Comparison of ENCODE assay signal across 8 mouse cellular contexts in the genomic region with DNA sequence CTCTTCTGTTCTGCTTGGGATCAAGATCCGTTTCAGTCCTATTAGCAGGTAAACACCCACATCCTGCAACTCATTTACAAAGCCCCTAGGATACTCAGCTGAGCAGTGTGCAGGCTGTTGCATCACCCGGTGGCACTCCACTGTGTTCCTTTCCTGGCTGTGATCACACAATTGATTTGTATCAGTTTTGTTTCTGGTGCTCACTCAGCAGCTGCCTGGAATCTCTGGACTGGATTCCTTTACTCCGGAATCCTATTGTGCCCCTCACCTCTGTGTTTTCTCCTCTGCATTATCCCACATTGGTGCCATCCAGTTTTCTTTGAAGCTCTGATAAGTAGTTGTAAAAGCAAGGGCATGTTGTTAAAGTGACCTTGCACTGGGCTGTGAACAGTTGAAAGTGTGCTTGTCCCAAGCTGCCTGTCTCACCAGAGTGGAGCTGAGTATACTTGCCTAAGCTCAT.
DNase-seq lines count a peak whose midpoint lies in the region; ATAC-seq and TF ChIP-seq lines count a peak whose summit lies in the region.

No protein-coding gene starts in this region.

- peak overlapping the region; percentile 20; the same call in 1 of the 2 replicates for H3K4me2 ChIP-seq in lung, embryonic 16.5 days (ENCODE audit: low read depth, low read length)
- peak overlapping the region; percentile 27; the same call in 1 of the 2 replicates for H3K4me2 ChIP-seq in forebrain, embryonic 12.5 days

- no peak for TF ChIP-seq POLR2A in liver, adult 2 months (IDR thresholded peaks at IDR 0.05; ENCODE audit: extremely low read depth, insufficient read depth, low read length)

- no peaks in the 10 kb centered on the region for H3K36me3 ChIP-seq in lung, embryonic 16.5 days (ENCODE audit: control insufficient read depth, insufficient read depth, low read length)
- no peaks in the 10 kb centered on the region for H3K36me3 ChIP-seq in forebrain, embryonic 12.5 days (replicated peaks)
- H3K36me3 ChIP-seq in liver, adult 2 months (ENCODE audit: control insufficient read depth, insufficient read depth, low read length) = no peaks in the 10 kb centered on the region

- 6% methylated on average over 3 of the region's 3 CpGs for WGBS in lung, embryonic 16.5 days
- WGBS in forebrain, embryonic 12.5 days = 1% methylated on average over 3 of the region's 3 CpGs
- WGBS in liver, adult 2 months = 9% methylated on average over 3 of the region's 3 CpGs

- ATAC-seq in lung, embryonic 16.5 days (ENCODE audit: low read depth) = no peak
- peak; percentile 71; the same call in 1 of the 2 replicates for ATAC-seq in forebrain, embryonic 12.5 days (ENCODE audit: low FRiP score)

- no peak for DNase-seq in lung, postnatal 4 days
- peak; percentile 73 for DNase-seq in liver, adult 2 months (ENCODE audit: extremely low read depth, low read depth, low spot score)
- peak; percentile 48 for DNase-seq in retina, embryonic 14.5 days (ENCODE audit: low spot score)
- no peak for DNase-seq in B cell, adult 2 months
- DNase-seq in thymus, postnatal 0 days (ENCODE audit: low spot score) = no peak
- no peak for DNase-seq in natural killer cell, adult 2 months (ENCODE audit: low spot score in 2 of 2)

- no peak for TF ChIP-seq CTCF in liver, adult 2 months (IDR thresholded peaks at IDR 0.05; ENCODE audit: low read depth, low read length)

- no peak overlapping the region for H3K4me3 ChIP-seq in lung, embryonic 16.5 days (ENCODE audit: low read length)
- 0 out of 2 replicates have a peak overlapping the region, but pooled peaks have one; percentile 11 for H3K4me3 ChIP-seq in forebrain, embryonic 12.5 days (replicated peaks)
- H3K4me3 ChIP-seq in liver, adult 2 months (ENCODE audit: insufficient read depth, low read depth, low read length) = no peak overlapping the region

- H3K4me1 ChIP-seq in lung, embryonic 16.5 days (replicated peaks; ENCODE audit: control insufficient read depth, insufficient read depth, low read length) = peaks cover 3% of the 10 kb centered on the region; the same call in 1 of the 2 replicates
- peaks cover 39% of the 10 kb centered on the region for H3K4me1 ChIP-seq in forebrain, embryonic 12.5 days
- peaks cover 3% of the 10 kb centered on the region; the same call in 1 of the 2 replicates for H3K4me1 ChIP-seq in liver, adult 2 months (ENCODE audit: control insufficient read depth, insufficient read depth, low read length)

- no peak overlapping the region; the same call in 1 of the 2 replicates for H3K9ac ChIP-seq in lung, embryonic 16.5 days (ENCODE audit: low read length)
- no peak overlapping the region for H3K9ac ChIP-seq in forebrain, embryonic 12.5 days
- no peak overlapping the region for H3K9ac ChIP-seq in liver, adult 2 months (ENCODE audit: low read depth, low read length)

- no peaks in the 10 kb centered on the region for H3K27me3 ChIP-seq in lung, embryonic 16.5 days (ENCODE audit: control insufficient read depth, insufficient read depth, low read depth, low read length)
- no peaks in the 10 kb centered on the region; the same call in 1 of the 2 replicates for H3K27me3 ChIP-seq in forebrain, embryonic 12.5 days
- no peaks in the 10 kb centered on the region for H3K27me3 ChIP-seq in liver, adult 2 months (ENCODE audit: control insufficient read depth, insufficient read depth, low read length)

- H3K79me2 ChIP-seq in liver, adult 2 months (ENCODE audit: control insufficient read depth, insufficient read depth, low read length) = no peaks in the 10 kb centered on the region

- no peak overlapping the region for H3K27ac ChIP-seq in lung, embryonic 16.5 days (ENCODE audit: low read length)
- no peak overlapping the region for H3K27ac ChIP-seq in forebrain, embryonic 12.5 days
- H3K27ac ChIP-seq in liver, adult 2 months (replicated peaks; ENCODE audit: insufficient read depth, low read depth, low read length) = no peak overlapping the region

- H3K9me3 ChIP-seq in lung, embryonic 16.5 days (ENCODE audit: control insufficient read depth, low read length) = no peaks in the 10 kb centered on the region
- 0 out of 2 replicates have a peak, but pooled peaks cover 4% of the 10 kb centered on the region for H3K9me3 ChIP-seq in forebrain, embryonic 12.5 days

Comparison
In these comparisons a context has a peak if more than half of its experiments do, and no peak if none do; other contexts are left out.
1. DNase-seq: peak in liver, adult 2 months (single experiment) and retina, embryonic 14.5 days (single experiment); none in lung, postnatal 4 days (0 of 2), B cell, adult 2 months (0 of 2), thymus, postnatal 0 days (single experiment) and natural killer cell, adult 2 months (0 of 2).